Mouse (Mus musculus) forebrain, embryonic 15.5 days (tissue): ENCODE results near the gene Hba-a2. TPM values are rescaled to one million over a fixed set of nuclear protein-coding genes. Genes with fewer than 3 reads are reported as not detected.

ENCODE experiments used
- ATAC-seq: fragments of 200-750 bp; cut with Nextera tagmentation; replicated peaks from 2 replicates; pipeline ENCODE4 v1.8.0; 2017; ENCODE audit warnings: mild to moderate bottlenecking, moderate TSS enrichment, moderate library complexity
- H3K27ac ChIP-seq: fragments of 300-500 bp; sonication (generic); replicated peaks from 2 replicates; pipeline ENCODE4 v1.5.1; 2015; ENCODE audit warnings: mild to moderate bottlenecking, inconsistent platforms
- H3K27me3 ChIP-seq: fragments of 300-500 bp; sonication (generic); 2 replicates; pipeline ENCODE4 v1.6.1; 2015; ENCODE audit warnings: inconsistent platforms
- H3K36me3 ChIP-seq: fragments of 300-500 bp; sonication (generic); 2 replicates; pipeline ENCODE4 v1.6.1; 2015; ENCODE audit warnings: mild to moderate bottlenecking, inconsistent platforms
- H3K4me1 ChIP-seq: fragments of 300-500 bp; sonication (generic); 2 replicates; pipeline ENCODE4 v1.6.1; 2015; ENCODE audit warnings: inconsistent platforms
- H3K4me2 ChIP-seq: fragments of 300-500 bp; sonication (generic); replicated peaks from 2 replicates; pipeline ENCODE4 v1.6.1; 2015; ENCODE audit warnings: mild to moderate bottlenecking, inconsistent platforms
- H3K4me3 ChIP-seq: fragments of 300-500 bp; sonication (generic); 2 replicates; pipeline ENCODE4 v1.5.1; 2015; ENCODE audit warnings: mild to moderate bottlenecking, inconsistent platforms
- H3K9ac ChIP-seq: fragments of 300-500 bp; sonication (generic); replicated peaks from 2 replicates; pipeline ENCODE4 v1.6.1; 2015; ENCODE audit warnings: mild to moderate bottlenecking, inconsistent platforms
- H3K9me3 ChIP-seq: fragments of 300-500 bp; sonication (generic); 2 replicates; pipeline ENCODE4 v1.6.1; 2016; ENCODE audit warnings: inconsistent platforms
- WGBS: fragments of 180-500 bp; shearing (Covaris S2); methylation state at CpG from one replicate; pipeline ENCODE4 v1.1.7; 2015; ENCODE audit warnings: mixed read lengths; 5-methylcytosine and 5-hydroxymethylcytosine counted together
- polyA plus RNA-seq: library from polyadenylated mRNA; unstranded; fragments of >200 nt; fragmentation: Nextera tagmentation; extraction: Ambion mirVana; gene quantifications from 2 replicates; pipeline ENCODE4 v1.2.1, GENCODE M21; 2015

Hba-a2 gene
- polyA plus RNA-seq, 1 experiment from 2014 or later = 5,963 TPM

DNA sequence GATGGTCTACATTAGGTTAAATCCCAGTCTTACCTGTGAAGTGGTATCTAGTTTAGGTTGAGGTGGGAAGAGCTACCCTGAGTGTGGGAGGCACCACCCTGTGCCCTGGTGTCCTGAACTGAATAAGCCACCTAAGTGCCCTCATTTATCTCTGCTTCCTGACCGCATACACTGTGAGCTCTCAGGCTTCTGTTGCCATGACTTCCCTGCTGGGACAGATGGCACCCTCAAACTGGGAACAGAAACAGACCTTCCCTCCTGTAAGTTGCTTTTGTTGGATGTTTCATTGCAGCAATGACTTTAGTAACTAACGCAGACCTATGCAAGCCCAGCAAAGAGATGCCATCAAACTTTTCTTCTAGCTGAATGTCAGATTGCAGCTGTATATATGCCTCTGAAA, 36.9 kb downstream of the Hba-a2 start:
- Histone ChIP-seq H3K27ac (no peak overlapping the region), H3K4me3 (no peak overlapping the region), H3K4me1 (peaks cover 6% of the 10 kb centered on the region; the same call in 1 of the 2 replicates), H3K4me2 (no peak overlapping the region), H3K27me3 (no peaks in the 10 kb centered on the region), H3K36me3 (no peaks in the 10 kb centered on the region), H3K9me3 (no peaks in the 10 kb centered on the region), H3K9ac (no peak overlapping the region)
- 75% methylated on average over 2 of the region's 2 CpGs for WGBS
- no peak for ATAC-seq

DNA sequence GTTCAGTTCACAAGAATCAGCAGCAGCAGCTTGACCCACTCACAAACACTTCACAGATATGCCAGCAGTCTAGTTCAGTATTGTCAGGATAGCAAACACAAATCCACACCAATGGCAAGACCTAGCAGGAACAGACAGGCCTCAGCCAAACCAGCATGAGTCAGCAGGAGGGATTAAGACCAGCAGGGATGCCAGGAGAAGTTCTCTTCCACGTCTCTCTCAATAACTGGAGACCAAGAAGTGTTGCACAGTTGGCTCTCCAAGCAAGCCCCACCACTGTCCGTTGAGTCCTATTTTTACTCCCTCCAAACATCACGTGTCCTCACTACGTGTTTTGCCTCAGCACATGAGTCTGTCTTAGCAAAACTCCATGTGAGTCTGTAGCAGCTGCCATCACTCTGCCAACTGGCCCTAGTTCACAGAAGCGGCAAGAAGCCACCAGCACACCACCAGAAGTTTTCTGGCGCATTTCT, 40.2 kb downstream of the Hba-a2 start:
- Histone ChIP-seq H3K27me3 (no peaks in the 10 kb centered on the region), H3K4me2 (no peak overlapping the region), H3K9me3 (no peaks in the 10 kb centered on the region), H3K4me3 (no peak overlapping the region), H3K27ac (no peak overlapping the region), H3K9ac (no peak overlapping the region), H3K36me3 (no peaks in the 10 kb centered on the region), H3K4me1 (no peaks in the 10 kb centered on the region; the same call in 1 of the 2 replicates)
- WGBS = 88% methylated on average over 6 of the region's 6 CpGs
- no peak for ATAC-seq

DNA sequence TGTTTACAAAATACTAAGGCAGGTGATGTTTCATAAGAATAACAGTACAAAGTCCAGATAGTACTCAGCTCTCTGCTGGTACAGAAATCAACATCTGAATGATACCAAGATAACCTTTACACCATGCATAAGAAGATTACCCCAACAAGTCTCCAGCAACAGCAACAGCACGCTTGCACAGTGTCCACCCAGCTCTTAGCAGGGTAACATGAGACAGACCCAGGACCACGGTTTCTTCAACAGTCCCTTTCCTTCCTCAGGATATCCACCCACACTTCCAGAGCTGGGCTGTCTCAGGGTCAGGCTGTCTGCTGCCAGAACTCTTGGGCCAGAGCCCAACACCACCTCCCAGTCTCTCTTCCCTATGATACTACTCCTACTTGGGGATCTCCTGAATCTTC, 42.8 kb downstream of the Hba-a2 start:
- Histone ChIP-seq H3K9me3 (no peaks in the 10 kb centered on the region), H3K36me3 (no peaks in the 10 kb centered on the region), H3K4me3 (no peak overlapping the region), H3K4me1 (no peaks in the 10 kb centered on the region; the same call in 1 of the 2 replicates), H3K9ac (no peak overlapping the region), H3K27me3 (no peaks in the 10 kb centered on the region), H3K27ac (no peak overlapping the region), H3K4me2 (no peak overlapping the region)
- ATAC-seq = no peak
- 84% methylated on average over 2 of the region's 2 CpGs for WGBS

DNA sequence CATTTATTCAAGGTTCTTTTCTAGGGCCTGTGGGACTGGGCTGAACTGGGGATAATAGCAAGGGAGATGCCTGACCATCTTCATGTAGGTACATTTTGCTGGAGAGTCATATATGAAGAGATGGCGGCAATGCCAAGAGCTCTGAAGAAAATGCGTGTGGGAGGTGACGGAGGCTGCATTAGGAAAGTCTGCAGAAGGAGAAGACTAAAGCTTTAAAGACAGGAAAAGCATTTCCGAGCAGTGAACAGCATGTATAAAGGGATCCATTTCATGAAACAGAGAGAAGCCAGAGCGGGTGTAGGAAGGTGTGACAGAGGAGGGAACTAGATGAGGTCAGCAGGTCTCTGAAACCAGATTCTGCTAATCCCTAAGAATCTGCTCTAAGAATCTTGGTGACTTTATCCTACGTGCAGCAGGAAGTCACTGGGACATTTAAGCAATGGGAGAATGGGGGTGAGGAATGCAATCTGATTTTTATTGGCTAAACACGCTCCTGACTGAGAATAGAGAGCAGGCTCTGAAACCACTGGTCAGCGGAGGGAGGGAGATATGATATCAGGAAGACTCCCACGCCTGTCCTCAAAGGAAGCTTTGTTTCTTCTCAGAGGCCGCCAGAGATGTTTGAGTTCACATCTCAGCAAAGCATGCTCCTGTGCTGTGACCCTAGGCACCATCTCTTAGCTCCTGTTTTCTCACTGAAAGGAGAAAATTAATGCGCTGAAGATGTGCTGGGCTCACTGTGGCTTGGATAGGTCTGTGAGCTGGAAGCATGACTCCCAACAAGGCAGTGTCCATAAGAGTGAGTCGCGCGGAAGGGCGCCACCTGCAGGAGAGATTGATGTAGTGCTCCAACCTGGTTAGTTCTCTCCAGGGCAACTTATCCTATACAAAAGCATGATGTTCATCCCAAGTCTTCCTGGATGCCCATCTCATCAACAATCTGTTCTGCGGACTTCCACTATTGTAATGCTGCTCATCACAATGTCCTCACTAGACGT, 44.5 kb downstream of the Hba-a2 start:
- no peak overlapping the region for H3K27ac ChIP-seq
- WGBS = 46% methylated on average over 17 of the region's 17 CpGs
- ATAC-seq = peak; percentile 61

DNA sequence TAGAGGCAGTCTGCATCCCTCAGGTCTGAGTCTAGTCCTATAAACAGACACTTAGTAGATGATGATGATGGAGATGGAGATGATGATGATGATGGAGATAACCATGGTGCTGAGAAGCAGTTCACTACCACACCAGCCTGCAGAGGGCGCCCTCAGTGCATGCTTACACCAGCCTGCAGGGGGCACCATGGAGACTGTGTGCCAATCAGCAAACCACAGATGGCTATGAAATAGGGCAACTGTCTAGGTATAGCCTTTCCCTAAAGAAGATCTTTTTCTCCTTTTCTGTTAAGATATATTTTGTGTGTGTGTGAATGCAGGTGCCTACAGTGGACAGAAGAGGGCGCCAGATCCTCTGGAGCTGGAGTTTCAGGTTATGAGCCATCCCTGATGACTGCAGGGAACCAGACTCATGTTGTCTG, 46.5 kb downstream of the Hba-a2 start:
- no peak overlapping the region for H3K4me2 ChIP-seq
- no peaks in the 10 kb centered on the region for H3K36me3 ChIP-seq
- ATAC-seq = no peak
- H3K4me3 ChIP-seq = no peak overlapping the region
- H3K9me3 ChIP-seq = no peaks in the 10 kb centered on the region
- no peak overlapping the region for H3K27ac ChIP-seq
- WGBS = 11% methylated on average over 2 of the region's 2 CpGs
- no peaks in the 10 kb centered on the region for H3K27me3 ChIP-seq
- H3K4me1 ChIP-seq = peaks cover 6% of the 10 kb centered on the region
- no peak overlapping the region for H3K9ac ChIP-seq

More for the DNA sequence above, 44.5 kb downstream of the Hba-a2 start:
- H3K36me3 ChIP-seq = no peaks in the 10 kb centered on the region
- H3K4me3 ChIP-seq = no peak overlapping the region
- no peaks in the 10 kb centered on the region for H3K27me3 ChIP-seq
- H3K4me1 ChIP-seq = no peaks in the 10 kb centered on the region; the same call in 1 of the 2 replicates
- no peaks in the 10 kb centered on the region for H3K9me3 ChIP-seq
- H3K4me2 ChIP-seq = no peak overlapping the region
- H3K9ac ChIP-seq = no peak overlapping the region

DNA sequence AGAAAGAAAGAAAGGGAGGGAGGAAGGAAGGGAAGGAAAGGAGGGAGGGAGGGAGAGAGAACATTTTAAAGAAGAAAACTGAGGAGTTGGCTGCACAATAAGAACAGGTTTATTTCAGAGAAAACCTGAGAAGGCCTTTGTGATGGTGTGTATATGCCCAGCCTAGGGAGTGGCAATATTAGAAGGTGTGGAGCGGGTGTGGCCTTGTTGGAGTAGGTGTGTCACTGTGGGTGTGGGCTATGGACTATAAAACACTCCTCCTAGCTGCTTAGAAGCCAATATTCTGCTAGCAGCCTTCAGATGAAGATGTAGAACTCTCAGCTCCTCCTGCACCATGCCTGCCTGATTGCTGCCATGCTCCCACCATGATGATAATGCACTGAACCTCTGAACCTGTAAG, 47.1 kb downstream of the Hba-a2 start:
- Histone ChIP-seq H3K36me3 (no peaks in the 10 kb centered on the region), H3K4me3 (no peak overlapping the region), H3K9me3 (no peaks in the 10 kb centered on the region), H3K27me3 (no peaks in the 10 kb centered on the region), H3K4me2 (no peak overlapping the region), H3K27ac (no peak overlapping the region), H3K9ac (no peak overlapping the region), H3K4me1 (peaks cover 7% of the 10 kb centered on the region)
- 93% methylated on average over 1 of the region's 1 CpGs for WGBS
- ATAC-seq = no peak

DNA sequence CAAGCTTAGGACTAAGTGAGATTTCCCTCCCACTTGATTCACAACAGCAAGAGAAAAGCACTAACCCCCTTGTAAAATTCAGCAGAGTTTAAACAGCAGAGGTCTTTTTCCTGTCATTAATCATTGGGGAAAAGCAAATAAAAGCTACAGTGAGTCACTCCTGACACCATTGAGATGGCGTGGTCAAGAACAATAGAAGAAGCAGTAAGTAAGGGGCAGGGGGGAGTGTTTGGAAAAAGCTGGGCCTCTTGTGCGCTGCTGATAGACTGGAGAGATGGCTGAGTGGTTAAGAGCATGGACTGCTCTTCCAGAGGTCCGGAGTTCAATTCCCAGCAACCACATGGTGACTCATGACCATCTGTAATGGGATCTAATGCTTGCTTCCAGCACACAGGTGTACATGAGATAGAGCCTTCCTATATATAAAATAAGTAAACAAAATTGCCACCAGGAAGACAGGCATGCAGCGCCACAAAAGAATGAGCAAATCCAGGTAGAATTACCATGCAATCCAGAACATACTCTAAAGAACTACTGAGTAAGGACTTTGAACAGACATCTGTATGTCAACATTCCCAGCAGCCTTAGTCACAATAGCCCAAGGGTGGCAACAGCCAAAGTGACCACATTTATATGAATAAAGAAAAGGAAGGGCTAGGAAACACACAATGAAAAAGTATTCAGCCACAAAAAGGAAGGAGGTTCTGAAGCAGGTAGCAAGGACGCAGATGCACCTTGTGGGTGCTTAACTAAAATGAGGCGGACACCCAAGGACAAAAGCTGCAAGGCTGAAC, 49.4 kb downstream of the Hba-a2 start:
- 67% methylated on average over 6 of the region's 6 CpGs for WGBS
- Histone ChIP-seq H3K9me3 (no peaks in the 10 kb centered on the region), H3K36me3 (no peaks in the 10 kb centered on the region), H3K4me1 (peaks cover 29% of the 10 kb centered on the region), H3K4me3 (no peak overlapping the region), H3K27ac (no peak overlapping the region), H3K4me2 (no peak overlapping the region), H3K27me3 (no peaks in the 10 kb centered on the region), H3K9ac (no peak overlapping the region)
- ATAC-seq = no peak

Other genes starting within 250 kb of the Hba-a2 start
- not detected in 2 replicates for gene Il9r, start 96.2 kb upstream of the Hba-a2 start, polyA plus RNA-seq
- gene Snrnp25, start 91.1 kb upstream of the Hba-a2 start, polyA plus RNA-seq = 51.8 and 54.2 TPM in 2 replicates
- 16.7 and 18.1 TPM in 2 replicates for gene Rhbdf1, start 74.2 kb upstream of the Hba-a2 start, polyA plus RNA-seq
- gene Mpg, start 70.0 kb upstream of the Hba-a2 start, polyA plus RNA-seq = 33.5 and 33.8 TPM in 2 replicates
- 50.9 and 51.4 TPM in 2 replicates for gene Nprl3, start 28.8 kb upstream of the Hba-a2 start, polyA plus RNA-seq
- 24.0 and 37.2 TPM in 2 replicates for gene Hba-x, start 20.1 kb upstream of the Hba-a2 start, polyA plus RNA-seq
- 2,103 and 2,256 TPM in 2 replicates for gene Hba-a1, start 13.0 kb upstream of the Hba-a2 start, polyA plus RNA-seq
- 1.6 and 2.5 TPM in 2 replicates for gene Hbq1b, start 9.5 kb upstream of the Hba-a2 start, polyA plus RNA-seq
- 0.69 and 1.1 TPM in 2 replicates for gene Hbq1a, start 3.6 kb downstream of the Hba-a2 start, polyA plus RNA-seq
- gene Sh3pxd2b, start 51.3 kb downstream of the Hba-a2 start, polyA plus RNA-seq = 17.3 and 18.0 TPM in 2 replicates
- gene Ubtd2, start 158.9 kb downstream of the Hba-a2 start, polyA plus RNA-seq = 65.0 and 65.5 TPM in 2 replicates
- 0.55 TPM in 1 of 2 replicates, not detected in the other for gene Efcab9, start 235.6 kb downstream of the Hba-a2 start, polyA plus RNA-seq
- 1.4 and 2.1 TPM in 2 replicates for gene Stk10, start 236.8 kb downstream of the Hba-a2 start, polyA plus RNA-seq